In the genomic region with DNA sequence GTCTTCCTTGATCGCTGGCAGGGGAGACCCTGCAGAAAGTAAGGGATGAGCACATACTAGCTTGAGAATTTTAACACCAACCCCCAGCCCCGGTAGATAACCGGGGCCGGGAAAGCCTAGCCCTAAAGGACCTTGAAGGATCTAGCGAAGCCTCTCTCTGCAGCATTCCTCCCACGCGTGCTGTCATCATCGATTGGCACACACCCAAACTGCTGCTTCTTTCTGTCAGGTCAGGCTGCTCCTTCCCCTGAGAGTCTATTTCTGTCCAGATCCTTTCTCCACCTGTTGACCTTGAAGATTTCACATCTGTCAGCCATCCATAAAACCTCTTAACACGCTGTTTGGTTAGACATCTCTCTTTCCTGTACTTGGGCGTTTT, we compare ENCODE assay signal across 8 mouse cellular contexts. TPM values are rescaled to one million over a fixed set of nuclear protein-coding genes. Genes with fewer than 3 reads are reported as not detected.
DNase-seq lines count a peak whose midpoint lies in the region; ATAC-seq and TF ChIP-seq lines count a peak whose summit lies in the region.

No protein-coding gene starts in this region.

- peak; percentile 79 for DNase-seq in heart, embryonic 10.5 days (ENCODE audit: low spot score)
- no peak for DNase-seq in heart, adult 9 months (ENCODE audit: low spot score in 2 of 2)
- DNase-seq in ES-E14 (ENCODE audit: low read depth, low spot score): no peak
- DNase-seq in embryonic facial prominence, embryonic 11.5 days (ENCODE audit: low spot score): no peak
- DNase-seq in limb, embryonic 14.5 days (ENCODE audit: low spot score): peak; percentile 63

- no peak for TF ChIP-seq POLR2A in limb, embryonic 14.5 days (IDR thresholded peaks at IDR 0.05; ENCODE audit: borderline replicate concordance, extremely low read depth, insufficient read depth, insufficient read length)

- WGBS in heart, embryonic 10.5 days: 15% methylated on average over 10 of the region's 10 CpGs
- 22% methylated on average over 10 of the region's 10 CpGs for WGBS in embryonic facial prominence, embryonic 11.5 days
- 23% methylated on average over 10 of the region's 10 CpGs for WGBS in hindbrain, embryonic 12.5 days
- 15% methylated on average over 10 of the region's 10 CpGs for WGBS in limb, embryonic 14.5 days
- WGBS in midbrain, embryonic 15.5 days: 22% methylated on average over 10 of the region's 10 CpGs

- in situ Hi-C loops in ES-E14 (cut with MboI; ENCODE audit: low sequenced_read_pairs in 2 of 2, unreplicated experiment in 2 of 2): no loop called here

- peak overlapping the region; percentile 59 for H3K9ac ChIP-seq in ES-E14 (ENCODE audit: insufficient read depth, low read depth, low read length, poor library complexity, severe bottlenecking)
- peak overlapping the region; percentile 73 for H3K9ac ChIP-seq in embryonic facial prominence, embryonic 11.5 days (replicated peaks; ENCODE audit: low read length)
- peak overlapping the region; percentile 80 for H3K9ac ChIP-seq in hindbrain, embryonic 12.5 days
- H3K9ac ChIP-seq in limb, embryonic 14.5 days (ENCODE audit: low read depth, low read length, severe bottlenecking): peak overlapping the region; percentile 74
- peak overlapping the region; percentile 67 for H3K9ac ChIP-seq in midbrain, embryonic 15.5 days

- H3K36me3 ChIP-seq in heart, embryonic 10.5 days: no peaks in the 10 kb centered on the region
- H3K36me3 ChIP-seq in ES-E14 (ENCODE audit: control insufficient read depth, insufficient read depth, low read length, poor library complexity, severe bottlenecking): peaks cover 4% of the 10 kb centered on the region; the same call in 1 of the 2 replicates
- H3K36me3 ChIP-seq in embryonic facial prominence, embryonic 11.5 days (replicated peaks; ENCODE audit: control insufficient read depth, insufficient read depth, low read depth, low read length): no peaks in the 10 kb centered on the region
- H3K36me3 ChIP-seq in hindbrain, embryonic 12.5 days: no peaks in the 10 kb centered on the region
- H3K36me3 ChIP-seq in limb, embryonic 14.5 days (ENCODE audit: control insufficient read depth, insufficient read depth, low read length): no peaks in the 10 kb centered on the region
- H3K36me3 ChIP-seq in midbrain, embryonic 15.5 days (replicated peaks): no peaks in the 10 kb centered on the region

- peak overlapping the region; percentile 93 for H3K27ac ChIP-seq in heart, embryonic 10.5 days
- 0 out of 2 replicates have a peak overlapping the region, but pooled peaks have one; percentile 34 for H3K27ac ChIP-seq in ES-E14 (ENCODE audit: insufficient read depth, low read depth, low read length, poor library complexity, severe bottlenecking)
- H3K27ac ChIP-seq in embryonic facial prominence, embryonic 11.5 days (replicated peaks; ENCODE audit: low read depth, low read length): no peak overlapping the region
- peak overlapping the region; percentile 60; the same call in 1 of the 2 replicates for H3K27ac ChIP-seq in hindbrain, embryonic 12.5 days
- no peak overlapping the region for H3K27ac ChIP-seq in limb, embryonic 14.5 days (replicated peaks; ENCODE audit: low read depth, low read length)
- peak overlapping the region; percentile 80 for H3K27ac ChIP-seq in midbrain, embryonic 15.5 days

- no peaks in the 10 kb centered on the region for H3K27me3 ChIP-seq in heart, embryonic 10.5 days (ENCODE audit: insufficient read depth, poor library complexity, severe bottlenecking)
- H3K27me3 ChIP-seq in embryonic facial prominence, embryonic 11.5 days (ENCODE audit: control insufficient read depth, insufficient read depth, low read length): no peaks in the 10 kb centered on the region
- peaks cover 12% of the 10 kb centered on the region for H3K27me3 ChIP-seq in hindbrain, embryonic 12.5 days
- H3K27me3 ChIP-seq in limb, embryonic 14.5 days (ENCODE audit: control insufficient read depth, insufficient read depth, low read length): no peaks in the 10 kb centered on the region
- H3K27me3 ChIP-seq in midbrain, embryonic 15.5 days (replicated peaks): no peaks in the 10 kb centered on the region

- no peaks in the 10 kb centered on the region for H3K9me3 ChIP-seq in heart, embryonic 10.5 days
- no peaks in the 10 kb centered on the region for H3K9me3 ChIP-seq in ES-E14 (ENCODE audit: control insufficient read depth, insufficient read depth, low read depth, low read length)
- H3K9me3 ChIP-seq in embryonic facial prominence, embryonic 11.5 days (replicated peaks; ENCODE audit: control insufficient read depth, low read length): no peaks in the 10 kb centered on the region
- no peaks in the 10 kb centered on the region for H3K9me3 ChIP-seq in hindbrain, embryonic 12.5 days (replicated peaks)
- H3K9me3 ChIP-seq in limb, embryonic 14.5 days (ENCODE audit: control insufficient read depth, low read length): no peaks in the 10 kb centered on the region
- H3K9me3 ChIP-seq in midbrain, embryonic 15.5 days: no peaks in the 10 kb centered on the region

- peak overlapping the region; percentile 59 for H3K4me2 ChIP-seq in embryonic facial prominence, embryonic 11.5 days (ENCODE audit: low read depth, low read length)
- H3K4me2 ChIP-seq in hindbrain, embryonic 12.5 days (replicated peaks): peak overlapping the region; percentile 72
- peak overlapping the region; percentile 93 for H3K4me2 ChIP-seq in limb, embryonic 14.5 days (replicated peaks; ENCODE audit: low read depth, low read length, severe bottlenecking)
- H3K4me2 ChIP-seq in midbrain, embryonic 15.5 days: peak overlapping the region; percentile 82

- H3K4me1 ChIP-seq in heart, embryonic 10.5 days: peaks cover 42% of the 10 kb centered on the region
- H3K4me1 ChIP-seq in ES-E14 (ENCODE audit: control insufficient read depth in 2 of 2, insufficient read depth in 2 of 2, low read length in 2 of 2, poor library complexity in 1 of 2): peaks cover 4 to 16% of the 10 kb centered on the region in 2 experiments
- peaks cover 2% of the 10 kb centered on the region; the same call in 1 of the 2 replicates for H3K4me1 ChIP-seq in embryonic facial prominence, embryonic 11.5 days (ENCODE audit: control insufficient read depth, insufficient read depth, low read length)
- peaks cover 34% of the 10 kb centered on the region for H3K4me1 ChIP-seq in hindbrain, embryonic 12.5 days
- H3K4me1 ChIP-seq in limb, embryonic 14.5 days (ENCODE audit: control insufficient read depth, insufficient read depth, low read length): peaks cover 15% of the 10 kb centered on the region
- peaks cover 49% of the 10 kb centered on the region for H3K4me1 ChIP-seq in midbrain, embryonic 15.5 days

- peak overlapping the region; percentile 73 for H3K4me3 ChIP-seq in heart, embryonic 10.5 days
- peak overlapping the region; percentile 67 to 87 for H3K4me3 ChIP-seq in ES-E14 (ENCODE audit: insufficient read depth in 1 of 2, low read depth in 1 of 2, low read length in 2 of 2, poor library complexity in 1 of 2, severe bottlenecking in 1 of 2)
- H3K4me3 ChIP-seq in embryonic facial prominence, embryonic 11.5 days (ENCODE audit: low read depth, low read length): peak overlapping the region; percentile 74
- peak overlapping the region; percentile 59 for H3K4me3 ChIP-seq in hindbrain, embryonic 12.5 days
- H3K4me3 ChIP-seq in limb, embryonic 14.5 days (replicated peaks; ENCODE audit: low read length): peak overlapping the region; percentile 74
- peak overlapping the region; percentile 76 for H3K4me3 ChIP-seq in midbrain, embryonic 15.5 days

- 0 out of 2 replicates have a peak, but pooled peaks have one; percentile 2 for ATAC-seq in embryonic facial prominence, embryonic 11.5 days (replicated peaks; ENCODE audit: insufficient number of reproducible peaks, low FRiP score, low TSS enrichment, low read depth)
- ATAC-seq in hindbrain, embryonic 12.5 days (ENCODE audit: low FRiP score): no peak
- ATAC-seq in limb, embryonic 14.5 days (ENCODE audit: low FRiP score, low read depth): no peak
- ATAC-seq in midbrain, embryonic 15.5 days (replicated peaks): no peak
- no peak for ATAC-seq in monocyte, adult 5-6 weeks (replicated peaks; ENCODE audit: insufficient number of reproducible peaks, low FRiP score, low TSS enrichment, poor library complexity, severe bottlenecking)

TF ChIP-seq in ES-E14, 5 proteins besides CTCF, POLR2A, EP300 and RAD21:
- TF ChIP-seq HCFC1 (IDR thresholded peaks at IDR 0.05; ENCODE audit: borderline replicate concordance, insufficient read depth, low read length) (no peak), MAFK (IDR thresholded peaks at IDR 0.05; ENCODE audit: insufficient read depth, low read depth, low read length) (no peak), ZC3H11A (IDR thresholded peaks at IDR 0.05; ENCODE audit: borderline replicate concordance, low read depth, low read length) (no peak), CHD2 (IDR thresholded peaks at IDR 0.05; ENCODE audit: low read depth, low read length) (no peak)

RNA-seq across cellular contexts. Expression of a gene that starts 0.7 kb away (rescaled TPM):
- polyA plus RNA-seq in heart, embryonic 10.5 days (2016; fragmentation: Nextera tagmentation; extraction: Ambion mirVana): 119 and 176 TPM in 2 replicates
- total RNA-seq in ES-E14 (2012; rRNA removed): 77.3 and 81.8 TPM in 2 replicates
- polyA plus RNA-seq in embryonic facial prominence, embryonic 11.5 days (2014; fragmentation: Nextera tagmentation; extraction: Ambion mirVana): 44.5 and 46.3 TPM in 2 replicates
- polyA plus RNA-seq in hindbrain, embryonic 12.5 days (2016; fragmentation: Nextera tagmentation; extraction: Ambion mirVana): 54.9 and 58.5 TPM in 2 replicates
- 21.9 and 24.5 TPM in 2 replicates for polyA plus RNA-seq in limb, embryonic 14.5 days (2012; rRNA removed)
- polyA plus RNA-seq in limb, embryonic 14.5 days (2014; fragmentation: Nextera tagmentation; extraction: Ambion mirVana): 20.3 and 21.1 TPM in 2 replicates
- polyA plus RNA-seq in midbrain, embryonic 15.5 days (2015; fragmentation: Nextera tagmentation; extraction: Ambion mirVana): 94.6 and 97.8 TPM in 2 replicates
- total RNA-seq in monocyte, adult 5-6 weeks (2017): 8.9 to 15.1 TPM (median 11.3 TPM) in 3 replicates

Comparison
In these comparisons a context has a peak if more than half of its experiments do, and no peak if none do; other contexts are left out.
1. DNase-seq: peak in heart, embryonic 10.5 days (single experiment) and limb, embryonic 14.5 days (single experiment); none in heart, adult 9 months (0 of 2), ES-E14 (single experiment) and embryonic facial prominence, embryonic 11.5 days (single experiment).
2. H3K27ac ChIP-seq: peak in heart, embryonic 10.5 days (single experiment), ES-E14 (single experiment), hindbrain, embryonic 12.5 days (single experiment) and midbrain, embryonic 15.5 days (single experiment); none in embryonic facial prominence, embryonic 11.5 days (single experiment) and limb, embryonic 14.5 days (single experiment).
3. Peak in every context shown above with its lines, with median percentiles within 50 percentile points of each other: H3K4me3 ChIP-seq, H3K9ac ChIP-seq and H3K4me2 ChIP-seq.